Mouse (Mus musculus) cortical plate, adult 2 months (tissue): ENCODE results near the gene Rala.

Experiments
- CTCF ChIP-seq: fragments of 200-500 bp; IDR thresholded peaks from 2 replicates; pipeline ENCODE4 v1.5.1; 2011; ENCODE audit warnings: mild to moderate bottlenecking, control low read depth, low read length; ENCODE audit not compliant: insufficient read depth; ENCODE audit errors: extremely low read depth
- POLR2A ChIP-seq: fragments of 200-500 bp; IDR thresholded peaks from 2 replicates; pipeline ENCODE4 v1.6.1; 2011; ENCODE audit warnings: mild to moderate bottlenecking, low read length, control low read depth; ENCODE audit not compliant: insufficient read depth; ENCODE audit errors: extremely low read depth

DNA sequence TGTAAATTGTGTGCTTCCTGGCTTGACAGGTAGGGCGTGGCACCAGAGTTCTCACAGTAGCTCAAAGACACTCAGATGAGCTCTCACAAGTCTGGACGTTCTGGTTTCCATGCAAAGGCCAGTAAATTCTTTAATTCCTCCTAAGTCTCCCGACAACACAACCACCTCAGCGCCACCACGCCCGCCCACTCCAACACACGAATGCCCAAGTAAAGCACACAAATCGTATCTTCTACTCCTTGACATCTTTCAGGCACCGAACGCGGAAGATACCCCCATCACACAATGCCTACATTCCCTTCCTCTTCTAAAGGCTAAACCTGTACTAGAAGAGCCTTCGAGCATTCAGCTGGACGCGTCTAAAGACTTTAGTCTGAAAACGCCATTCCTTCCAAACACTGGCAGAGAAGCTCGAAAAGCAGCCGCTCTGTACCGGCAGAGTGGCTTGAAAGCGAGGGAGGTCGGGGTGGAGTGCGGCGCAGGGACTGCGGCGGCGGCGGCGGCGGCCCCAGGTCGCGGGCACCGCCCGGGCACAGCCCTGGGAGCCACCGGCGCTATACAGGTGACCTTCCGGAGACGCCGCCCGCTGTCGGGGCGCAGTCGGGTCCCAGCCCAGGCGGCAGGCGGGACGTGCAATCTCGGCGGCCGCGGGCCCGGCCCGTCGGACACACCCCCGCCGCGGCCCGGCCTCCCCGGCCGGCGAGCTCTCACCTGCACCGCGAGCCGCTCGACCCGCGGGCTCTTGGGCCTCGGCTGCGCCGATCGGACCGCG is 547 bp downstream of the Rala start:
- no peak for TF ChIP-seq CTCF
- TF ChIP-seq POLR2A, result no peak
